Mouse (Mus musculus) gastrocnemius, postnatal 14 days (tissue): ENCODE results near the gene Mad1l1. TPM values are rescaled to one million over a fixed set of nuclear protein-coding genes. Genes with fewer than 3 reads are reported as not detected.

ENCODE experiments used
- total RNA-seq, 2 experiments: library from RNA; stranded (reverse); gene quantifications; 2 replicates each; pipeline ENCODE4 v1.2.3; 2021

The Mad1l1 gene
- total RNA-seq, 2 experiments from 2014 or later, result 9.5 to 10.2 TPM

Other genes starting within 250 kb of the Mad1l1 start
- 1 to 10 TPM; 8.3 to 8.8 TPM for gene Nudt1, start 104 bp upstream of the Mad1l1 start, total RNA-seq
- 1 to 10 TPM; 6.9 to 7.2 TPM for gene Mrm2, start 10.3 kb upstream of the Mad1l1 start, total RNA-seq
- gene Snx8, start 67.7 kb upstream of the Mad1l1 start, total RNA-seq, result 1 to 10 TPM; 9.0 to 9.8 TPM
- gene Eif3b, start 97.8 kb upstream of the Mad1l1 start, total RNA-seq, result 10 to 100 TPM; 81.7 to 88.9 TPM
- gene Gm4869, start 124.1 kb upstream of the Mad1l1 start, total RNA-seq, result not detected
- gene Chst12, start 184.0 kb upstream of the Mad1l1 start, total RNA-seq, result 10 to 100 TPM in 1 of 2 experiments, 1 to 10 TPM in 1; 9.7 to 10.6 TPM
- not detected for gene Grifin, start 243.5 kb upstream of the Mad1l1 start, total RNA-seq